Mouse (Mus musculus) telencephalon, adult 2 months (tissue): Measurements from ENCODE around the gene Col9a1.
A peak's percentile ranks its signal among the peaks of the same experiment; 100 is the strongest.

Experiments used
- DNase-seq: peaks from one replicate; pipeline ENCODE4 v3.0.0-alpha.2; 2011; ENCODE audit warnings: low read depth, low spot score

Gene Col9a1

GRCm38 (mm10) chr1:24177224-24177851 is at the start of gene Col9a1:
Col9a1 (plus strand) TSS chr1:24177610.
- DNase-seq: no peak

GRCm38 (mm10) chr1:24127866-24128265 is 49.5 kb upstream of the Col9a1 start:
- DNase-seq: no peak

GRCm38 (mm10) chr1:24133853-24134252 is 43.6 kb upstream of the Col9a1 start:
- DNase-seq: no peak

- DNase-seq: peak; percentile 44
These were observed 42.6 kb upstream of the Col9a1 start for GRCm38 (mm10) chr1:24134792-24135191.

GRCm38 (mm10) chr1:24137133-24137532 is 40.3 kb upstream of the Col9a1 start:
- DNase-seq: no peak

- no peak for DNase-seq
These were observed 36.9 kb upstream of the Col9a1 start for GRCm38 (mm10) chr1:24140555-24140954.

GRCm38 (mm10) chr1:24143504-24143903 is 33.9 kb upstream of the Col9a1 start:
- DNase-seq: no peak

- no peak for DNase-seq
These were observed 19.7 kb upstream of the Col9a1 start for GRCm38 (mm10) chr1:24157751-24158150.

- DNase-seq: no peak
These were observed 8.0 kb upstream of the Col9a1 start for GRCm38 (mm10) chr1:24169410-24169809.

GRCm38 (mm10) chr1:24171205-24171866 is 6.1 kb upstream of the Col9a1 start:
- peak; percentile 73 for DNase-seq

GRCm38 (mm10) chr1:24171898-24172297 is 5.5 kb upstream of the Col9a1 start:
- DNase-seq: no peak

GRCm38 (mm10) chr1:24172656-24173055 is 4.8 kb upstream of the Col9a1 start:
- DNase-seq: no peak

- DNase-seq: no peak
These were observed 1.6 kb upstream of the Col9a1 start for GRCm38 (mm10) chr1:24175761-24176160.

- no peak for DNase-seq
These were observed 2.4 kb downstream of the Col9a1 start for GRCm38 (mm10) chr1:24179856-24180255.

GRCm38 (mm10) chr1:24184981-24185380 is 7.6 kb downstream of the Col9a1 start:
- peak; percentile 31 for DNase-seq

- no peak for DNase-seq
These were observed 9.6 kb downstream of the Col9a1 start for GRCm38 (mm10) chr1:24186964-24187363.

GRCm38 (mm10) chr1:24191668-24192067 is 14.3 kb downstream of the Col9a1 start:
- no peak for DNase-seq

GRCm38 (mm10) chr1:24194111-24194510 is 16.7 kb downstream of the Col9a1 start:
- no peak for DNase-seq

- no peak for DNase-seq
These were observed 17.8 kb downstream of the Col9a1 start for GRCm38 (mm10) chr1:24195070-24195840.

- DNase-seq: no peak
These were observed 18.6 kb downstream of the Col9a1 start for GRCm38 (mm10) chr1:24195951-24196517.

- no peak for DNase-seq
These were observed 34.4 kb downstream of the Col9a1 start for GRCm38 (mm10) chr1:24211621-24212385.

GRCm38 (mm10) chr1:24219041-24219440 is 41.6 kb downstream of the Col9a1 start:
- no peak for DNase-seq
